Mouse (Mus musculus) embryo, embryonic 10 days (tissue): Measurements from ENCODE around the gene Xylt1.

ENCODE experiments used
- DNase-seq: peaks from one replicate; pipeline ENCODE4 v3.0.0-alpha.2; 2015; ENCODE audit warnings: low spot score

Xylt1 gene

DNA sequence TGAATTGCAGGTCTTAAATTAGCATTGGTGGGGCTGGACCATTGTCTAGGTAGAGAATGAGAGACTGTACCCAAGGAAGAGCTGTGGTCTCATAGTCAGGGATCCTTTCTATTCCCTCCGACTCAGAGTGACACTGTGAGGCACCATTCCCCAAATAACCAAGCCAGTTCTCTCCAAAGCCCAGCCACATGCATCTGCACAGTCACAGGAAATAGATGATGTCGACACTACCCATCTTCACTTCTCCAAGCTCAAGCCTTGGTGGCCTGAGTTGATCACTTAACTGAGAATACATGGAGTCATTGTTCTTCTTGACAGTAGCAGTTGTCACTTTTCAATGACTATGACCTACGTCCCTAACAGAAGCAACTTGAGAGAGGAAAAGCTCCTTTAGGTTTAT, 100.6 kb downstream of the Xylt1 start:
- DNase-seq: no peak

DNA sequence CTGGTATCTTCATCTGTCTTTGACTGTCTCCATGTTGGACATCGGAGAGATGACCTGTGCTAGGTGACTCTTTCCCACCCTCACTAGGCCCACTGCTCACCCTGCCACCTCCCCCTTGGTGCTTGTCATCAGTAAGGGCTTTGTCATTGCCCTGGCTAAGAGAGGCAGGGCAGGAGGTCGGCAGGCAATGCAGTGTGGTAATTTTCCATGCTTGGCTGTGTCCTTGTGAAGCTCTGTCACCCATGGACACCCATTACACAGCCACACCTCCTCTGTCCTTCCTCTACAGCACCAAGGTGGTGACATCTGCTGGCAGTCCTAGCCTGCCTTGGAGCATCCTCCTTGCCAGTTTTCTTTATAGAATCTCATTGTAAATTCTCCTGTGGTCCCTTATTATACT, 101.9 kb downstream of the Xylt1 start:
- no peak for DNase-seq

DNA sequence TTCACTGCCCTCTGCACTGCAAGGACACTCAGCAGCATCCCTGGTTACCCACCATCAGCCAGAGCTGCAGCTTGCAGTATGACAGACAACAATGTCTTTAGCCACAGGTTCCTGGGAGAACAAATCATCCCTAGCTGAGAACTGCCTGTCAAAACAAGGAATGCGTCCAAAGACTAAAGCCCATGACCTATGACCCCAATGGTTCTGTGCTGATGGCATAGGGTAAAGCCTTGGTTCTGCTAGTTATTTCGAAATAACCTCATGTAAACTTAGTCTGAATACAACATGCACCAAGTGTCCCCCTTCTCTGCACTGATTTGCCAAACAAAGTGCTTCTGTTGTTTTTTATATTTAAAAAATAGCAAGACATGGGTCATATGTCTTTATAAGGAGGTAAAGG, 103.8 kb downstream of the Xylt1 start:
- DNase-seq: no peak

DNA sequence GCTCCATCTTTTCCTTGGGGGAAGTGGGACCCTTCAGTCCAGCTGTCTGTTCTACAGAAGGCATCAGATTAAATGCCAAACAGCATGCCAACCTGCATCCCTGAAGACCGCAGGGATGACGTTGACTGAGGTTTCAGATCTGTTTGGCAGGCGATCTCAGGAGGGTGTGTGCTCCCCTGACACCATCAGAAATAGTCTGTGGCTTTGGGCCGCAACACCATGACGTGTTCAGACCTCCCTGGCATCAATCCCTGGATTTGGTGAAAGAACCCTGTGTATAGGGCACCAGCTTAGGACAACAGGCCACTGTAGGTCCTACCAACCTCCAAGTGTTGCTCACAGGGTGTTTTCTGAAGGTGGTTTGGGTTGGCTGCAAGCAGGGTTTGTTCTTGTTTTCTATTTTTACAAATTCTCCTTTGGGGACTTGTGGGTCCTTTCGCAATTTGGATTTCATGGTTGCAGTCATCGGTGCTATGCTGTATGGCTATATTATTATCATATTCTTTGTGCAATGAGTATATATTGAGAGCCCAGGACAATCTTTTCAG, 104.3 kb downstream of the Xylt1 start:
- DNase-seq: no peak

DNA sequence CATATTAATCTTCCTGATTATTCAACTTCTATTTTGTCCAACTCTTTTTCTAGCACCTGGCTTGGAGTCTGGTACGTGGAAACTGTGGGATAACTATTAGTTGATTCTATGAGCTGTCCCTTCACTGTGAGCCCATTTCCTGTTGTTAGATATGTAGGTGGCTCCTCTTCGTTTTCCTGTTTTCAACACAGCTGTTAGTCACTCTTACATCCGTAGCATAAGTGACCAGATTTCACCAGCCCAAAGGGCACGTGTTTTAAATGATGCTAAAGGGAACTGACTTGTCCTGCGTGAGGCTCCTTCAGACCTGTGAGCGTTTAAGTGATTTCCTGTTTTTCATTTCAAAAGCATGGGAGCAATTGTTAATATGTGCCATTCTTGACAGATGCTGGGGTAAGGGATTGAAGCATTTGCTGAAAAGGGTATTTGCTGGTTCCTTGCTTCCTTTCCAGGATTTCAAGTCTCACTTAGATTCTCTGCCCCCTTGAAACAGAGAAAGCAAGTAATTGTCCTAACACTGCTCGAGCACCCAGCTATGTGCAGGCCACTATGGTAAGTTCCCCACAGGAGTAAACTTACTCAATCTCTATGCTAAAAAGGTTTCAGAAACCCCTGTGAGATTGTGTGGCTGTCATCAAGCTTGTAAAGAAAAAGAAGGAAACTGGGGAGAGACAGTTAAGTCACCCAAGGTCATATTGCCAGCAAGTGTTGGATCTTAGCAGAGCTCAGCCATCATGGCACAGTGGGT, 105.8 kb downstream of the Xylt1 start:
- no peak for DNase-seq

DNA sequence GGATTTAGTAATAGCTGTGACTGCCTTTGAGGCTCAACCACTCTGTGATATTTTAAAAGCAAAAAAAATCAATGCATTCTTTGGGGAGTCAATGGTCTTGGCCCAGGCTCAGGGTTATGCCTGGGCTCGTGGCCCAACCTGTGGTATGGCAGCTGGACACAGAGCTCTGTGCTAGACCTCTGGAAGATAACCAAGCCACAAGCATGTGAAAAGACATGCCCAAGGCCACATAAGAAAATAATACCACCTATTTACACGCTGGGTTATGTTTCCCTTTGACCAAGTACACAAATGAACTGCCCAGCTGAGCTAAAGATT, 106.4 kb downstream of the Xylt1 start:
- DNase-seq: no peak

DNA sequence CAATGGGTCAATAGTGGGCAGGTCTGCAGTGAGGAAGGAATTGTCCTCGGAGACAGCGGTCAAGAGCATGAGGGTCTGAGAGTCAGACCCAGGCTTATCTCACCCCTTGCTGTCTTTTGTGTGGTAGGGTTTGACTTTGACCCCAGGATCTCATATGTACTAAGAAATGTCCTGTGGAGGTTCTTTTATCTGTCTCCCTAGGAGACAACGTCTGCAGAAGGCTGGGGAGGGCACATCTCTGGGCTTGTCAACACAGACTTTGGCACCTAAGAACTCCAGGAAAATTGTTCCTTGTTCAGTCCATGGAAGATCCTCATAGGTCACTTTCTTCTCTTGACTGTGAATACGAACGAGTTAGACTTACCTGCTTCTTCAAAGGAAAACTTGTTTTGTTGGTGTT, 109.2 kb downstream of the Xylt1 start:
- DNase-seq: no peak

DNA sequence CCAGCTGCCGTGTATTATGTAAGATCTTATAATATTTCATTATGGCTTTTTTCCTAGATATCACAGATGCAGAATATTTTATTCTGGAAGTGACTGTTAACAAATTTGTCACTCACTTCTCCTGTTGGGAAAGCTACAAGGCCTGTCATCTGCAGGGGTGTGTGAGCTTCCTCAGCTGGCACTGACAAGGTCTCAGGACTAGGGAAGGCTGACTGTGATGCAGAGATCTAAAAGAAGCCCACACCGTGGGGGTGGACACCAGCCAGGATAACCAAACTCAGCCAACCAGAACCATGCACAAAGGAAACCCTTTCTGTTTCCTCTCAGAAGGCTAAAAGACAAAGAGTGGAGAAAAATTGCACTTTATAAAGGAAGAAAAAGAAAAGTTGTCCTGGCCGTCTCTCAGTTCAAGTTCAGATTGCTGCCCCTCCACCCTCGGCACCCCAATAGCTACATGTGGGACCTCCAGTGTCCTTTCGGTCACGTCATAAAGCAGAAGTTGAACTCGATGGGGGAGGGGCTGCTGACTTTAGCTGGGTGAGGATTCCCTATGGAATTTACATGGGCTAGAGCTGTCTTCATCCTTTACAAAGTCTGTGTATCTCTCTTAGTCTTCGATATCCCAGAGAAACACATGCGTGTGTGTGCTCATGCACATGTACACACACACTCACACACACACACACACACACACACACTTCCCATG, 109.9 kb downstream of the Xylt1 start:
- DNase-seq: no peak

DNA sequence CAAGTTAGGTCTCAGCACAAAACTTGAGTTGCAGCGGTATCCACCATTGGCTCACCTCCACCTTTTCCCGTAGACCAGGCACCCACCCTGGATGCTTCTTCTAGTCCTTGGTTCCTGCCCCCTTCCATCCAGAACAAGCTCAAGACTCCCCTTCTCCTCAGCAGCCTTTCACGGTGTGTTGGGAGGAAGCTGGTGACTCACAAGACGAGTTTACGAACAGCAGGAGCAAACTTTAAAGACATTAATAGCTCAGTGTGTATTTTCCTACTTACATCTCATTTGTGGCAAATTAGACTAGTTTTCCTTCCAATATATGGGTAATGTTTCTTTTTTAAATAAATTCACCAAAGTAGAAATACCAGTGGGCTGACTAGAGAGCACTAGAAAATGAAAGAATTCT, 110.7 kb downstream of the Xylt1 start:
- no peak for DNase-seq

DNA sequence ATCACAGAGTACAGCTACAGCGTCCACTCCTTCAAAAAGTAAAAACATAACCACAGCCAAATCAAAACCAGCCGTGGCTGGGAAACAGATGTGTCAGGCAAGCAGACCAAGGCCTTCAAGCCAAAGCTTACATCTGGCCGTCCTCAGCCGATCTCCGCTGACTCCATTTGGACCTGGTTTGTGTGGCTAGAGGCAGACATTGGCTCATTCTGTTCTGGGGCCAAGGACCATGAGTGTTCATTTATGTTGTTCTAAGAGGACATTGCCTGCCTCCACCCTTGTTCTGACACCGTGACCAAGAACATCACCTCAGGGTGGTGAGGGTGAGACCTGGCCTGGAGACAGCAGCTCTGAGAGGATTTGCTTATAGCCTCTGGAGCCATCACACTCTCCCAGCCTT, 113.4 kb downstream of the Xylt1 start:
- DNase-seq: no peak

DNA sequence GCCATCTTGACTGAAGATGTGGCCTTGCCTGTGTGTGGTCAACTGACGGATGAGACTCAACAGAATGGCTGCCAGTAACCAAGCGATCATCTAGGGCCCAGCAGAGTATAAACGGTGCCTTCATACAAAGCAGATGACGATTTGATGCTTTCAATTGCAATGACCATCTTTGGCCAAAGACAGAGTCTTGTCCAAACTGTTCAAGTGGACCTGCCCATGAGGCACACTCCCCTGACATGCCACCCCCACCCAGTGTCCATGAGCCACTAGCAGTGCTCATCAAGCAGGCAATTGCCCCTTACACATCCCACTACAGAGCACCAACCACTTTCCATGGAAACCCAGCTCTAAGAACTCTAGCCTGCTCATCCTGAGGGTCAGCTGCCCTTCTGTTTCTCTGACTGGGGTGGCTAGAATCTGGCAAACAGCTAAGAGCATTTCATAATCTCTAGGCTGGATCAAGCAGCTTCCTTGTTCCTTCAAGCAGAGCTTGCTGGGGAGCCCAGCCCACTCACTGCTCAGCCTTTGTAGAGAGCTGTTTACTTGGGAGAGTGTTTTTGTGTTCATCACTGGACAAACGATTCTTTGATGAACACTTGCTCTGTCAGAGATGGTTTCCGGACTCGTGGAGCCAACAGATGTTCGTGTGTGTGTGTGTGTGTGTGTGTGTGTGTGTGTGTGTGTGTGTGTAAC, 114.0 kb downstream of the Xylt1 start:
- DNase-seq: no peak

DNA sequence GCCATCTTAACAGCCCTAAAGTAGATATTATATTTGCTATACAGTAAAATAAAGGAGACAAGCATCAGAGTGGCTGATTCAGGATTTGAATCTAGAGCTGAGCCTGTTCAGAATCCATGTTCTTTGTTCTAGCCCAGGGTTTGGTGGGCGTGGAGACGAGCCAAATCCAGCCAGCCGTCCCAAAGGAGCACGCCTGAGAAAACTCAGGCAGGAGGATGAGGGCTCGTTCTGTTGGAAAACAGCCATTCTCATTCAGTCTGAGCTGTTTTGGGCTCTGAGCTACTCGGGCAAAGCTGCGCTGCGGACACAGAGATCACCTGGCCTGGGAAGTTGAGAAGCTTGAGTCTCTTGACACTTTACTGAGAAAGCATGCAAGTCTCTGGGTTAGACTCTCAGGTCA, 115.0 kb downstream of the Xylt1 start:
- no peak for DNase-seq

DNA sequence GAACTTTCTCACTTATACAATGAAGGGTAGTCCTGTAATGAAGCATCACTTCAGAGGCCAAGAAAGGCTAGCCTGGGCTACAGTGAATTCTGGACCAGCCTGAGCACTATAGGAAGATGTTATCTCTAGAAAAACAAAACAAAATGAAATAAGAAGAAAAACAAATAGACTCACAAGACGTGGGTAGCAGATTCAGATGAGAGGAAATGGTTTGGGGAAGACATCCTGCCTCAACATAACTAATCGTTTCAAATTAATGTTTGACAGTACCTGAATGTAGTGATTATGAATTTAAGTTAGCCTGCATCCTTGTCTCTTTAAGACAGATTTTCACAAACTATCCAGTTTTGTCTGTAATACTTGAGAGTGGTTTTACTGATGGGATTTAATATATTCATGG, 117.4 kb downstream of the Xylt1 start:
- no peak for DNase-seq

DNA sequence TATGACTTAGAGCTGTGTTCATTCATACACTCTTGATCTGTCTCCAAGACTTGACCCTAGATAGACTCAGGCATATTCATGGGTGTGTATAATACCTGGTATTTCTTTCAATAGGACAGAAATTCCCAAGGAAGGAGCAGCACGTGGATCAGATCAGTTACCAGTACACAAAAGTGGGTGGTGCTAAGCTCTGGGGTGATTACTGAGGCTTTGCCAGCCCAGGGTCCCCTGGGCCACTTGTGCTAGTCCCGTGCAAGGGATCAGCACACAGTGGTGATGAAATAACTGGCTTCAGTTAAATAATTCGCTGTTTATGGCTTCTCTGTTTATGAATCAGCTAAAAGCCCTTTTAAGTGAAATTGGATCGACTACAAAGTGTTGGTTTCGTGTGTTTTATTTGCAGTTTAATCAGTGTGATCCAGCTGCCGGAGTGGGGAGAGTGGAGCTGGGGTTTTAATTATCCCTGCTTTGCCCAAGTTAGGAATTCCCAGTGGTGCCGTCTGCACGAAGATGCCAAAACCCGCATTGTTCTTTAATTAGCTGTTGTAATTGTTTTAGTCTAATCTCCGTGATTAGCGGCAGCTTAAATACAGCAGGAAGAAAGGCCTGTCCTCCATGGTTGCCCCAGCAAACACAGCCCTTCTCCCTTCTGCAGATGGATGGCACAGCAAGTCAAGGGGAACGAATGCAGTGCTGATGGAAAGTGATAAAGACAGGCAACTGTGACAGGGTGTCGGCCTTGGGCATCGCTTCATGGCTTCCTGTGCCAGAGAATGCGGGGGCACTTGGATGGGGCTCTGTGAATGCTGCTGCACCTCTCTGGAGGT, 120.8 kb downstream of the Xylt1 start:
- DNase-seq: no peak

DNA sequence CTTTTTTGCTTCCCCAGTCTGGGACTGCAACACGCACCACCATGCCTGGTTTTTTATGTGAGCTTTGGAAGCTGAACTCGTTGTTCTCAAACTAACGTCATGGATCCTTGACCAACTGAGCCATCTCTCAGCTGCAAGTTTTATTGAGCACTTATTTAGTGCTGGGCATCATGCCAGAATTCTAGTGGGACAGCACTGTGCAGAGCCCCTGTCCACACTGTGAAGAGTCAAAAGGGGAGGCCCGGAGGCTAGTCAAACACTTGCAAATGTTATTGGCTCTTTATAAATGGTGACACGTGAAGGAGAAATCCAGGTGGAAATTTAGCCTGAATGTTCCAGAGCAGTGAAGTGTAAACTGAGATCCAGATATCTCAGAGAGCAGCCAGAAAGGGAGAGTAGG, 121.6 kb downstream of the Xylt1 start:
- no peak for DNase-seq

DNA sequence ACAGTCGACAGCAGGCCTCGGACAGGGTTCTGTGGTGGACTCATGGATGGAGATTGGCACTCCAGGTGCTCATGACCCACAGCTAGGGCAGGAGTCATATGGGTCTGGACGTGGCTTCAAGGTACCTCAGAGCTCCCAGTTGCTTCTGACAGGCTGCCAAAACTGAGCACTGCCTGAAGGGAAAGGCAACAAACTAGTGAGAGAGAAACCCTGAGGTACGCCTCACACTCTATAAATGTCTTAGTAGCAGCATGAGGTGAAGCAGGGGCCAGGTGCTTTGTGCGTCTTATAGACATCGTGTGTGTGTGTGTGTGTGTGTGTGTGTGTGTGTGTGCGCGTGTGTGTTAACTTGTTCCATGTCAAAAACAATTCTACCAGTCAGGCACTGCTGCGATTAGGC, 122.9 kb downstream of the Xylt1 start:
- no peak for DNase-seq

DNA sequence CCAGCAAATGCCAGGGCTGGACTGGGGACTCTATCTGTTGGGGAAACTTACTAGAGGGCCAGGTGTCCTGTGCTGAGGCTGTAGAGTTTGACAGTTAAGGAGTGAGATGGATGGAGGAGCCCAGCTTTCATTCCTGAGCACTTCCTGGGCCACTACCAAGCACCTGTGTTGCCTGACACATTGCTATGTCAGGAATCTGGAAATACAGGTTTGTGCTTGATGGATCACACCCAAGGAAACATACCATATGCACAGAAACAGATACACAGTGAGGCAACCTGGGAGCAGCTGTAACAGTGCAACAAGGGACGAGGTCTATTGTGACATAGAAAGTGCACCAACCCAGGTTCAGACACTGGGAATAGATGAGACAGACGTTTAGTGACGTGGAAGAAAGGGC, 125.0 kb downstream of the Xylt1 start:
- DNase-seq: peak; percentile 38

DNA sequence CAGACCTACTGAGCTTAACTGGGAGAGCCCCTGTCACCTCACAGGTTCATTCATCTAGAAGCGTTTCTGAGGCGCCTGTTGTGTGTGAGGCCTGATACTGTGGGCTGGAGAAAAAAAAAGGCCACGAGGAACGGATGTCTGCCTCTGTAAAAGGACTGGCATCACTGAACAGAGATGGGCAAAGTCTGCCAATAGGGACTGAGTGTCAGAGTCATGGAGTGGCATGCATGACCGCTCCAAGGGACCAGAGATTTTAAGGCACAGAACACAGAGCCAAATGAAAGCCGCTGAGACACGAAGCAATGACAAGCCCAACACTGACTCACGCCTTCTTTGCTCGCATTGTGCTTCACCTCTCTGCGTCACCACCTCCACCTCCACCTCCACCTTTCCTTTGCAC, 126.6 kb downstream of the Xylt1 start:
- no peak for DNase-seq

DNA sequence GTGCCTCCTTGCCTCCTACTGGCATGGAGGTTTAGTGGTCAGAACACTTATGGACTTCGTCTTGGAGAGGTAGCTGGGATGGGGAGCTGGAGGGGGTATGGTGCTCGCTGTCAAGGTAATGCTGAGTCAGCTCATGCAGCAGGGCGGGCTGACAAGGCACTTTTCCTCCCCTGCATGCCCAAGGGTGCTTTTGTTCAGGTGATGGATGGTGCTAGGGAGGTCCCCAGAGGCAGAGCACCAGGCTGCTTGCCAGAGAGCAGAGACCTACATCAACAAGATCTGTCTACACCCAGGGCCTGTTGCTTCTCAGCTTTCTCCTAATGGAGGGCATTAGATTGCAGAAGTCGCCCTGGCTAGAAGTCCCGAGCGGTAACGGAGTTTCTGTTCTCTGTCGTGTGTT, 127.3 kb downstream of the Xylt1 start:
- no peak for DNase-seq

DNA sequence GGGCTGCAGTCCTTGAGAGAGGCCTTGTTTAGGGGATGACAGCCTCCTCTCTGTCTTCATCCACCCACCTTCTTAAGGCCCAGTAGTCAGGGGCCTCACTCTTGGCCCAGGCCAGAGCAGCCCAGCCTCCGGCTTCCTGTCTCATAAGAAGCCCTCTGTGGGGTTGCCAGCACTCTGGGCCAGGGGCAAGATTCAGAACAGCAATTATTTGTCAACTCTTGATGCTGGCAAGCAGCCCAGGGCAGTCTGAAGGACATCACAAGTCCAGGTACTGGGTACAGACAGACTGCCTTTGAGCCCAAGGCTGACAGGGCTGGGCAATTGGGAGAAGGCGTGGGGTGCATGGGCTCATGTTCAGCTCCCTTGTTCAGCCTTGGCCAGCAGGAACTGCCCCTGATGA, 129.3 kb downstream of the Xylt1 start:
- no peak for DNase-seq

DNA sequence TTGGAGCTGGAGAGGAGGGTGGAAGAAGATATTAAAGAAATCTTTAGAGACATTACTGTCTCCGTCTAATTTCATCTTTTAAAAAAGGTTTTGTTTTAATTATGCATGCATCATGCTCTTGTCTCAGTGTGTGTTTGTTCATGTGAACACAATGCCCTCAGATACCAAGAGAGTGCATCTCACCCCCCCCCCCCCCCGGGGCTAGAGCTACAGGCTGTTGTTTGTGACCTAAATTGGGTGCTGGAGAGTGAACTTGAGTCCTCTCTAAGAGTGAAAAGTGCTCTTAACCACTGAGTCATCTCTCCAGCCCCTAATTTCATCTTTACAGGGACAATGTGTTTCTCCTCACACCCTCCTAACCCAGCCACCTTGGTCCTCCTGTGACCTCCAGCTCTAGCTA, 131.5 kb downstream of the Xylt1 start:
- no peak for DNase-seq

DNA sequence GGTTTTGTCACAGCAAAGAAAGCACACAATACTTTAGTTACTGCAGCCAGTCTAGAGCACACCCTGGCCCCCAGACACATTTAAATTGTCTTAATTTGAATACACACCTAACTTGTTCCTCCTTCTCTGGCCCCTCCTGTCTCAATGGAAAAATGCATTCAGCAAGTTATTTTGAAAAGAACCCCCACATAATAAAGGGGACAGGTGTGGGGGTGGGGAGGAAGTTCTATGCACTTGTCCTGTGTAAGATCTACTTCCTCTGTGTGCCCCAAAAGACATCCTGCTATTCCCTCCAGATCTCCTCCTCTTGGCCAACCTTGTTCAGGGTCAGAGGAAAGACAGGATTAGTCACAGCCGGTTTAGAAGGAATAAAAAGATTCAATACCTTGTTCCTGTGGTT, 135.0 kb downstream of the Xylt1 start:
- no peak for DNase-seq
